Mouse (Mus musculus) layer of hippocampus, postnatal 25 days (tissue): Measurements from ENCODE around the gene Adat1. TPM values are rescaled to one million over a fixed set of nuclear protein-coding genes. Genes with fewer than 3 reads are reported as not detected.

Experiments
- DNase-seq, 2 experiments: peaks; one replicate each; pipeline ENCODE4 v3.0.0; 2022; ENCODE audit warnings: mixed read lengths in 2 of 2, low spot score in 1 of 2; ENCODE audit errors: extremely low spot score in 1 of 2
- total RNA-seq, 2 experiments: library from RNA; stranded (reverse); gene quantifications; 2 replicates each; pipeline ENCODE4 v1.2.3; 2021

Gene Adat1
- total RNA-seq, 2 experiments from 2014 or later, result 5.0 to 6.9 TPM

DNA sequence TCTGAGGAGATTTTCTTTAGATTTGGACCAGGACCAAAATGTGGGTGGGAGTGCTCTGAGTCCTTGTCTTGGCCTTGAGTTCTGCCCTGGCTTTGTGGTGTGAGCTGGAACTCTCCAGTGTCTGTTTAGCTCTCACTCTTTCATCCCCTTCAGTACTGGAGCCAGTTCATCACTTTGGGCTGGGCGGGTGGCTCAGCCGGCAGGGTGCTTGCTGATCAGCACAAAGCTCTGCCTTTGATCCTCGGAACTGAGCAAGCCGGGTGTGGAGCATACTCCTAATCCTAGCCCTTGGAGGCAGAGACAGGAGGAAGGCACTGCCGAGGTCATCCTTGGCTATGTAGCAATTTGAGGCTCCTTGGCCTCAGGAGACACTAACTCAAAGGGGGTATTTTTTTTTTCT is 23.1 kb downstream of the Adat1 start:
- no peak for DNase-seq

GRCm38 (mm10) chr8:111968541-111968940 is 23.6 kb downstream of the Adat1 start:
- no peak for DNase-seq

GRCm38 (mm10) chr8:111967246-111967870 is 24.7 kb downstream of the Adat1 start:
- DNase-seq, result no peak

- no peak for DNase-seq
These were observed 27.1 kb downstream of the Adat1 start for GRCm38 (mm10) chr8:111964849-111965561.

GRCm38 (mm10) chr8:111964351-111964750 is 27.8 kb downstream of the Adat1 start:
- DNase-seq, result no peak

DNA sequence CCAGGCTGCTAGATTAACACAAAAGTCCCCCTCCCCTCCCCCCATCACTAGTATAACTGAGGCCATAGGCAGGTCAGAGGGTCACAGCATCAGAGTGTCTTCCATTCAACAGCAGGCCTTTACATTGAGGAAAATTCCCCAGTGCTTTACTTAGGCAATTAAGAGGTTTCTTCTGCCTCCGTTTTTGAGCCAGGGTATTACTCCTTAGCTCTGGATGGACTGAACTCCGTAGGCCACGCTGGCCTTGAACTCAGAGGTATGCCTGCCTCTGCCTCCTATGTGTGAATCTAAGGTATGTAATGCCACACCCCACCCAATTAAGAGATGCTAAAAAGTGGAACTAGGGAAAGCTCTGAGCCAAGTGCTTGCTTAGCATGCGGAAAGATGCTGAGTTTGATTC is 28.6 kb downstream of the Adat1 start:
- no peak for DNase-seq

- no peak for DNase-seq
These were observed 29.0 kb downstream of the Adat1 start for GRCm38 (mm10) chr8:111963091-111963490.

DNA sequence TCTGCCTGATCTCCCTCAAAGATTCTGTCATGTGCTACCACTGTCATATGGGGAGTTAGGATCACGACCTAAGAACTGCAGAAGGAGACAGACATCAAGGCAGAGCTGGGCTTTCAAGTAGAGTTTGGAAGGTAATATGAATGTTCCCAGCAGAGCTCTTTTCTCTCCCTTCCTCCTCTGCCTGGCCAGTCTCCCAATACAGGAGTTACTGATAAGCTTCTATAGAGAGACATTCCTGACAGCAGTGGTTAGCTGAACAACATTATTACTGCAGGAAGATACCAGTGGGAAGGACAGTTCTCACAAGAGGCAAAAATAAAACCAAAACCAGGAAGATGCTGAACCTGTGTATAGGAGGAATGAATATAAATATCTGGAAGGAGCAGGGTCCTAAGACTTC is 29.5 kb downstream of the Adat1 start:
- DNase-seq, result no peak

DNA sequence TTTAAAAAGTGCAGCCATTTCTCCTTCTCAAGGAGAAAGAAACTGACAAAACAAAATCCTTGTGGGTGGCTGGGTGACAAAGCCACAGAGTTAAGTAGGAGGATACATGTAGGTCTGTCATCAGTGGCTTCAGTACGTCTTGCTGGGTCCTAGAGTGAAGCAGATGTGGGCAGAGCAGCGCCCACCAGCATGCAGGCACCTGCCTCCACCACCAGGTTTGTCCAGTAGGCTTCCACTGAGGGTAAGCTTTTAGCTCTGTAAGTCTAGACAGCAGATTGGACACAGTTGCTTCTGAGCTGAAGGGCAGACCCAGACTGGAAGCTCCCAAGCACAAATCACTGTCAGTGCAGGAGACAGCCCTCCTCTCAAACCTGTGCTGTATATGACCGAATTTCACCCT is 30.8 kb downstream of the Adat1 start:
- no peak for DNase-seq

DNA sequence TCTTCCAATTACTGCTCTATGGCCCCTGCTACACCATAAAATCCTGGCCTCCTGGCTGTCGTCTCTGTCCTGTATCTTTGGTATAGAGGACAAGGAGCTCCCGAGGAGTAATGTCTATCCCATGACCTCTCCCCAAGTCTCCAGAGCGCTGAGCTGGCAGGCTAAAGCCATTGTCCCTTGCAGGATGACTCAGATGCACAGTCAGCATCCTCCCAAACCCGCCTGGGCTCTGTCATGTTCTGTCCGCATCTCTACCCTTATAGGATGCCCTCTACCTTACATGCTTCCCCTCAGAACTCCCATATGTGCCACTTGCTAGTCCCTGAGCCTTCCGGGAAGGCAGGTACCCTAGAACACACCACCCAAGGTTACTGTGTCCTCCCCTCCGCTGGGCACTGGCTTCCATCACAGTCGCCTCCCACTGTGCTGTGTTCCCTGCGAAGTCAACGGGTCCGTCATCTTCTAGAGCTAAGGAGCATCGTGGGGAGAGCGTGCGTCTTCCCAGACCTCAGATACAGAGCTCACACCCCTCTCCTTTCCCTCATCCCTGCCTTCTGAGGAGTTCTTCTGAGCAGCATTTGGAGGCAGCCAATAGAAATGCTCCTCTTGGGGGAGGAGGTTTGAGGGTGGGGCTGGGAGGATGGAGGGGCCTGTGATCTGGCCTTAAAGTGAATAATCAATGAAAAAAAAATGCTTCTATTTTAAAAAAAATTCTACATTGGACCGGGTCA is 31.3 kb downstream of the Adat1 start:
- no peak for DNase-seq

- DNase-seq, result no peak
These were observed 34.9 kb downstream of the Adat1 start for GRCm38 (mm10) chr8:111957231-111957630.

DNA sequence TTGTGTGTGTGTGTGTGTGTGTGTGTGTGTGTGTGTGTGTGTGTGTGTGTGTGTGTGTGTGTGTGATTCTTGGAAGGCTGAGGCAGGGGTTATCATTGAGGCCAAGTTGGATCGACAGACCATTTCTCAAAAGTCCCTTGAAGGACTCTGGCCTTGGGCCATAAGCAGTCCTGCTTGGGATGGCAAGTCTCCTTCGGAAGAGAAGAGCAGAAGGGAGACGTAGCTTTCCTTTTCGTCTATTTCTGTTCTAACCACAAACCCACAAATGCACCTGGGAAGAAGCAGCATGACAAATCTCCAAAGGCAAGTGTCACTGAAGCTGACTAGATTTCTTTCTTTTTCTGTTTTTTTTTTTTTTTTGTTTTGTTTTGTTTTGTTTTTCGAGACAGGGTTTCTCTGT is 36.2 kb downstream of the Adat1 start:
- no peak for DNase-seq

DNA sequence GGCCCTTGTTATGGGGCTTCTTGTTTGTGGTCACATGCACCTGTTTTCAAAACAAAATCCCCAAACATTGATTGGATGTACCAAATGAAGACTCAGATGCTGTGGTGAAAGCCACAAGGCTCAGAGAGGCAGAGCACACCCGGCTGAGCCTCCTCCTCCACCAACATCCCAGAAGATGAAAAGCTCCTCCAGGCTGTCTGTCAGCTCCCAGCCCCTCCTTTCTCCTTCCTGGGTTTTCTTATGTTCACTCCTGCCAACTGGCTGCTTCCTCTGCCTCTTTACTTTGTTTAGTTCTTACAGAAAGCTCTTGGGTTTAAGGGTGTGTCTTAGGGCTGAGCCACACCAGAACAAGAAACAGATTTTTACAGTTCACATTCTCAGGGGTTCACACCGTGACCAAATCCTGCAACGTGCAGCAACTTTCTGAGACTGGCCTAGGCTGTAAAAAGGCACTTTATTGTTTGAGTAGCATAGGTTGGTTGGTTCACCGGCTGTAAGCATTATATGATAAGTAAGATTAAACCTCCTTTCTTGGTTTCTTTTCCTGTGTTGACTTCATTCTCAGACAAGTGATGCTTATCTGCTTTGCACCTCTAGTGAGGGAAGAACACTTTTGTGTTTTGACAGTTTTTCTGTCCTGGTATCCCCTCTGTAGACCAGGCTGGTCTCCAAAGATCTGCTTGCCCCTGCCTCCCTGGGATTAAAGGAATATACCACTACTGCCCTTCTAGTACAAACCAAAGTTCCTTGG is 37.1 kb downstream of the Adat1 start:
- DNase-seq, result no peak

DNA sequence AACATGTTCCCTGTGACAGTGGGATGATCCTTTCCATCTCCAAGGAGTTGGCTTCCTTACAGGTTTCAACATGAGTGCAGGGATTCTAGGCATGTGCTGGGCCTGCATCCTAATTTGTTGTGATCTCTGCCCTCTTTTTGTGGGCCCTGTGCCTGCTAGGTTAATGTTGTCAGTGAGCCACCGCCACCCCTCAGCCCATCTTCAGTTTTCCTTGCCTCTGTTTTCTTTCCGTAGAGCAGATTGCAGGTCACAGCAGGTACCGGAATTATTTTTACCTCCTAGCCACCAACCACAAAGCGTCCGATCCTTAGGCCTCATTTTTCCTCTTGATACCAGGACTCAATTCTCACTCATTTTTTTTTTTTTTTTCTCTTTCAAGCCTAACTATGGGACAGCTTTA is 40.2 kb downstream of the Adat1 start:
- DNase-seq, result no peak

DNA sequence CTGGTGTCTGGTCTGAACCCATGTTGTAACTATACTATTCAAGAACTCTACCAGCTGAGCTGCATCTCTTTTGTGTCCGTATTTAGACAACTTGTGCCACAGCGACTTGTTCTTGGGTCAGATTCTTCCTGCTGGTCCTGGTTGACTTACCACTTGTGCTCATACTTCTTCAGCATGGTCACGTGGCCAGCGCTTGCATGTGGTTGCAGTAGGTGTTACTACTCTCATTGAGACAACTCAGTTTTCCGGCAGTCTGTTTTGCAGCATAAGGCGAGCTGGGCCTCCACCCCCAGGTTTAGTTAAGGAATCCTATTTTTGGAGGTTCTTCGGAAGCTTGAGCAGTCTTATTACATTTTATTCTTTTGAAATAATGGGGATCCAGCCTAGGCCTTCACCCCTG is 40.8 kb downstream of the Adat1 start:
- DNase-seq, result no peak

- no peak for DNase-seq
These were observed 41.3 kb downstream of the Adat1 start for GRCm38 (mm10) chr8:111950846-111951245.

DNA sequence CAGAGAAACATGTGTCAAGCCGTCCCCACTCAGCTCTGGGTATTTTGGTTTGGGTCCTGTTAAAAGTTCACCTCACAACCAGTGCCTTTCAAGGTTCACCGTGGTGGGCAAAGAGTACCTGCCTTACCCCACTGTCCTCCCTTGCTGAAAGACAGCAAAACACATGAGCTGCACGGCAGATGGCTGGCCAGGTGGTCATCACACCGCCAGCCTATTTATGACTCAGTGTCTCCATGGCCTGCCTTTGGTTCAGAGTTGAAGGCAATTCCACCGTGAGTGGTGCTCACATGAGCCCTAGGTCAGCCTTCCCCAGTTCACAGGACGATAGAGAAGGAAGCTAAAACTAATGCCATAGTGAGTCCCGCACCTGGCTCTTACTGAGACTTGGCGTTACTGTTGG is 44.1 kb downstream of the Adat1 start:
- no peak for DNase-seq

- no peak for DNase-seq
These were observed 45.0 kb downstream of the Adat1 start for GRCm38 (mm10) chr8:111947144-111947543.

GRCm38 (mm10) chr8:111943544-111943943 is 48.6 kb downstream of the Adat1 start:
- DNase-seq, result no peak

DNA sequence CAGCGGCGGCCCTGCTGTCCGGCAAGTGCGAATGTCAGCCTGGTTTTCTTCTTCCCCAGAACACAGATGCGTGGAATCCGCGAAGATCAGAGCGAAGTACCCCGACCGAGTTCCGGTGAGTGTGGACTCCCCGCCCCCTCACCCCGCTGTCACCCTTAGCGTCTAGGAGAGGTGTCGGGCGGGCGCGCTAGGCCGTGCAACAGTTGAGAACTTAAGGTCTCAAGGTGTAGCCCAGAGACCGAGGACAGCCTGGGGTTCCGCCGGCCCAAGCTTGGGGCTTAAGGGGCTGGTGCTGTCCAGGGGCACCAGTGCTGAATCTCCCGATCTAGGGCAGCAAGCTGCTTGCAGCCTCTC is 51.0 kb downstream of the Adat1 start:
- DNase-seq, result peak in 1 of 2 experiments; percentile 28
